Mouse (Mus musculus): ENCODE data around the gene Eci2. TPM values are rescaled to one million over a fixed set of nuclear protein-coding genes. Genes with fewer than 3 reads are reported as not detected.
"Not testable (repeated sequence)": the region's sequence is repeated elsewhere in the genome, so short reads cannot be mapped to it uniquely, and the experiment has no call there.

Eci2 gene
- polyA plus RNA-seq, 1 experiment, result 17.1 TPM

DNA sequence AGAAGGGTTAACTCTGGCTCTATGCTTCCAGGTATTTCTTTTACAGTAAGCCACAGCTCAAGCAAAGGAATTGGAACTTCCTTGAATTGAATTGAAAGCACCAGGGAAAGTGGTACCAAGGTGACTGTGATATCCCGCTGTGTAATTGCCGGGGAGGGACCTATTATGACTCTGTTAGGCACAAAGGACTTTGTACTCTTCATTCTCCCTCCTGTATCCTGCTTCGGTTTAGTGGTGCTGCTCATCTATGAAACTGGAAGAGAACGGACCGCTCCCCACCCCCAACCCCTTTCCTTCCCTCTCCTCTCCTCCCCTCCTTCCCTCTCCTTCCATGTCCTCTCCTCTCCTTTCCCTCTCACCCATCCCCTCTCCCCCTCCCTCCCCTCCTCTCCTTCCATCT is 62.0 kb downstream of the Eci2 start:
- no peaks in the 10 kb centered on the region for H3K36me3 ChIP-seq (replicated peaks; ENCODE audit: low read length)
- TF ChIP-seq GATA1 (IDR thresholded peaks at IDR 0.05; ENCODE audit: borderline replicate concordance, low read length), result no peak
- no peak for TF ChIP-seq FLI1 (IDR thresholded peaks at IDR 0.05; ENCODE audit: low read length)
- peaks cover 19% of the 10 kb centered on the region for H3K4me1 ChIP-seq
- peaks cover 39% of the 10 kb centered on the region for H3K27me3 ChIP-seq (replicated peaks)
- H3K4me3 ChIP-seq (replicated peaks), result peak overlapping the region; percentile 86
- H3K9me3 ChIP-seq, result no peaks in the 10 kb centered on the region

DNA sequence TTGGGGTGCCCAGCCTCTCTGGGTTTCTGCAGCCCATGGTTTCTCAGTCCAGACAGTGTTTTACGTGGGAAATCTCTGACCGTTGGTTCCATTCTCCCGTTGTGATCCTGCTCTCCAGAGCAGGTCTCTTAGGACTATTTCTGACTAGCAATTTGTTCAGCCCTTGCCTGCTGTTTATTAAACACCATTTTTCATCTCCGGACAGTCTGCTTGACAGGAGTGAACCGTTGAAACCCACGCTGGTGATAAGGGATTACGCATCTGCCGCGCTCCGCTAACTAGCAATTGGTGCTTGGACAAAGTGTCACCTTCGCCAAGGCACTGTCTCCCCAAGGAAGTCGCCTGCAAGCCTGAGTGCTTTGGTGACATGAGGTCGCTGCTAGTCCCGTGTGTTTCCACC is 62.5 kb downstream of the Eci2 start:
- peaks cover 39% of the 10 kb centered on the region for H3K27me3 ChIP-seq (replicated peaks)
- no peaks in the 10 kb centered on the region for H3K36me3 ChIP-seq (replicated peaks; ENCODE audit: low read length)
- H3K9me3 ChIP-seq, result no peaks in the 10 kb centered on the region
- peaks cover 19% of the 10 kb centered on the region for H3K4me1 ChIP-seq
- peak overlapping the region; percentile 86 for H3K4me3 ChIP-seq (replicated peaks)
- TF ChIP-seq FLI1 (IDR thresholded peaks at IDR 0.05; ENCODE audit: low read length), result no peak
- TF ChIP-seq GATA1 (IDR thresholded peaks at IDR 0.05; ENCODE audit: borderline replicate concordance, low read length), result no peak

- Histone ChIP-seq H3K27me3 (replicated peaks) (peaks cover 37% of the 10 kb centered on the region), H3K9me3 (no peaks in the 10 kb centered on the region), H3K4me1 (peaks cover 19% of the 10 kb centered on the region), H3K4me3 (replicated peaks) (peak within 1 kb of the TSS; percentile 86), H3K36me3 (replicated peaks; ENCODE audit: low read length) (no peaks in the 10 kb centered on the region)
- TF ChIP-seq GATA1 (IDR thresholded peaks at IDR 0.05; ENCODE audit: borderline replicate concordance, low read length), result no peak
- TF ChIP-seq FLI1 (IDR thresholded peaks at IDR 0.05; ENCODE audit: low read length), result no peak
Measured at GRCm38 (mm10) chr13:34963511-34964397, 63.1 kb downstream of the Eci2 start, which contains the start of gene Eci3. Gene Eci3 (minus strand): TSS chr13:34963810.

DNA sequence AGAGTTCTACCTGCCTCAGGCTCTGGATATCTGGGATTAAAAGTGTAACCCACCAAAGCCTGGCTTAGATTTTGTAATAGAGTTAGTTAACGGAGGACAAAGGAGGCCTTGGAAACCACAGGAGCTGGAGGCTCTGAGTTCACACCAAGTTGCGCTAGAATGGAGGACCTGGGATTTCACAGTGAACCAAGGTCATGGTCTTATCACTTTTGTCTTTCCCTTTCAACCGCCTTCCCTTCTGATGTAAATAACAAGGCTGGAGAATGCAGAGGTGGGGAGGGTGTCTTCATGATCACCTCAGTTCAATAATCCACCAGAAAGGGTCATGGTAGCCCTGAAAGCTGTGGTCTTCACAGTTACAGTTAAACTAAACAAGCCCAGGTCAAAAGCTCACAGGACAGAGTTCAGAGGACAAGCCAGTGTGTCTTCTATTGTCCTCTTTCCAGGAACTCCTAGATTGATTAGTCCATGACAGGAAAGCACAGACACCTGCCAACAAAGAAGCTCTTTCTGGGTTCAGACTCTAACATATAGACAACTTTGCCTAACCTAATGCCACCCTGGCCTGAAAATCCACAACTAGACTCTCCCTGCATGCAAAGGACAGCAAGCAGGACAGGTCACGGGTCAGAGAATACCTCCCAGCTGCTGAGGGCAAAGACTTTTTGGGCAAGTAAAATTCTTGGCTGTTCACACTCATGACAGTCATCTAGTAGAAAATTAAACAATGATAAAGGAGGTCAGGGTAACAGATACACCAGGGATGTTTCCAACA is 65.7 kb downstream of the Eci2 start:
- Histone ChIP-seq H3K27me3 (replicated peaks) (peaks cover 37% of the 10 kb centered on the region), H3K4me3 (replicated peaks) (no peak overlapping the region), H3K4me1 (peaks cover 19% of the 10 kb centered on the region), H3K36me3 (replicated peaks; ENCODE audit: low read length) (no peaks in the 10 kb centered on the region), H3K9me3 (peaks cover 8% of the 10 kb centered on the region)
- TF ChIP-seq GATA1 (IDR thresholded peaks at IDR 0.05; ENCODE audit: borderline replicate concordance, low read length), result no peak
- TF ChIP-seq FLI1 (IDR thresholded peaks at IDR 0.05; ENCODE audit: low read length), result no peak

DNA sequence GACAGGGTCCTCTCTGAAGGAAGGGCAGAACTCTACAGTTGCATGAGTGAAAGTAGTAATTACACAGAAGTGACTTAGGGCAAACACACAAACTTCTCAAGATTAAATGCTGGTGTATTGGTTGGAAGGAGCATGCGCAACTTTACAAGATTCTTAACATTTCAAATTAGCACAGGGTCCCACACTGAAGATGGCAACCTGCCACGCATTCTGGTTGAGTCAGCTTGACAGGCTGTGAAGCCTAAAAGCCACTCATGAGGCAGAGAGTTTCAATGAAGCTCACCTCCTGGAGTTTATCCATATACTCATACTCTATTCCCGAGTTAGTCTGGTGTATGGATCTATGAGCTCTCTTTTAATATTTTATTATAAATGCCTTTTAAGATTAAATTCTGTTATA is 68.7 kb downstream of the Eci2 start:
- H3K36me3 ChIP-seq (replicated peaks; ENCODE audit: low read length); H3K4me3 ChIP-seq (replicated peaks); H3K4me1 ChIP-seq; H3K9me3 ChIP-seq: not testable (repeated sequence)
- H3K27me3 ChIP-seq (replicated peaks), result peaks cover 16% of the 10 kb centered on the region

- peaks cover 8% of the 10 kb centered on the region for H3K9me3 ChIP-seq
- H3K4me1 ChIP-seq, result no peaks in the 10 kb centered on the region
- no peak for TF ChIP-seq FLI1 (IDR thresholded peaks at IDR 0.05; ENCODE audit: low read length)
- TF ChIP-seq GATA1 (IDR thresholded peaks at IDR 0.05; ENCODE audit: borderline replicate concordance, low read length), result no peak
- no peaks in the 10 kb centered on the region for H3K36me3 ChIP-seq (replicated peaks; ENCODE audit: low read length)
- H3K4me3 ChIP-seq (replicated peaks), result no peak overlapping the region
- peaks cover 14% of the 10 kb centered on the region for H3K27me3 ChIP-seq (replicated peaks)
Measured at GRCm38 (mm10) chr13:34956901-34957300, 70.0 kb downstream of the Eci2 start.

GRCm38 (mm10) chr13:34951437-34951836 is 75.5 kb downstream of the Eci2 start:
- not testable (repeated sequence) for H3K27me3 ChIP-seq (replicated peaks); H3K4me3 ChIP-seq (replicated peaks); H3K36me3 ChIP-seq (replicated peaks; ENCODE audit: low read length); H3K9me3 ChIP-seq; H3K4me1 ChIP-seq

DNA sequence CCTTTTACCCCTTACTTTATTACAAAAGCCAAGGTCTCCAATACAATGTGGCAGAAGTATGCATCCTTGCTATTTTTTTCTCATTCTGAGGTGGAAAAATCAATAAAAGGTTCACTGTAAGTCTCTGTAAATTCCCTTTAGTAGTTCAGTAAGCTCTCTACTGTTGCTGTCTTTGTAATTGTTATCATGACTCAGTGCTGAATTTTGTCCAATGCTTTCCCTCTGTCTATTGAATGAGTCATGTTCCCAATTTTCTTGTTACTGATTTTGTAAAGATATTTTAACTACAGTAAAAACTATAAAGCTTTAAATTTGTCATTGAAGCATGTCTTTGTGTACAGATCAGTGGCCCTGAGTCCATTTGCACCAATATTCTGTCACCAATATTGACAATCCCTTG is 84.5 kb downstream of the Eci2 start:
- H3K9me3 ChIP-seq, result peaks cover 14% of the 10 kb centered on the region

GRCm38 (mm10) chr13:34934931-34935644 is 91.8 kb downstream of the Eci2 start:
- no peak overlapping the region for H3K4me3 ChIP-seq (replicated peaks)
- TF ChIP-seq GATA1 (IDR thresholded peaks at IDR 0.05; ENCODE audit: borderline replicate concordance, low read length) (no peak), FLI1 (IDR thresholded peaks at IDR 0.05; ENCODE audit: low read length) (no peak)

More for the DNA sequence above, 84.5 kb downstream of the Eci2 start:
- Histone ChIP-seq H3K4me3 (replicated peaks) (no peak overlapping the region), H3K36me3 (replicated peaks; ENCODE audit: low read length) (no peaks in the 10 kb centered on the region), H3K4me1 (no peaks in the 10 kb centered on the region), H3K27me3 (replicated peaks) (no peaks in the 10 kb centered on the region)
- no peak for TF ChIP-seq FLI1 (IDR thresholded peaks at IDR 0.05; ENCODE audit: low read length)
- no peak for TF ChIP-seq GATA1 (IDR thresholded peaks at IDR 0.05; ENCODE audit: borderline replicate concordance, low read length)

More at GRCm38 (mm10) chr13:34934931-34935644, 91.8 kb downstream of the Eci2 start:
- Histone ChIP-seq H3K27me3 (replicated peaks) (peaks cover 4% of the 10 kb centered on the region), H3K4me1 (no peaks in the 10 kb centered on the region), H3K9me3 (peaks cover 20% of the 10 kb centered on the region), H3K36me3 (replicated peaks; ENCODE audit: low read length) (no peaks in the 10 kb centered on the region)

Other genes starting within 250 kb of the Eci2 start
- 0.66 and 7.4 TPM in 2 replicates for gene Prpf4b, start 151.8 kb downstream of the Eci2 start, polyA plus RNA-seq (2012; ENCODE audit: insufficient read depth, low replicate concordance)
- gene Fam217a, start 102.8 kb downstream of the Eci2 start, polyA plus RNA-seq (2012; ENCODE audit: insufficient read depth, low replicate concordance), result not detected in 2 replicates
- not detected in 2 replicates for gene 4933417A18Rik, start 102.7 kb downstream of the Eci2 start, polyA plus RNA-seq (2012; ENCODE audit: insufficient read depth, low replicate concordance)
- gene Eci3, start 63.3 kb downstream of the Eci2 start, polyA plus RNA-seq (2012; ENCODE audit: insufficient read depth, low replicate concordance), result not detected in 2 replicates

All from megakaryocyte, embryonic 14.5 days (primary cell).